Mouse (Mus musculus): ENCODE data around the gene Parvb. TPM values are rescaled to one million over a fixed set of nuclear protein-coding genes. Genes with fewer than 3 reads are reported as not detected.

Gene Parvb
- 1.8 and 2.1 TPM in 2 replicates for polyA plus RNA-seq (2021; fragmentation: Nextera tagmentation)
- long read RNA-seq, experiment 1, partial matches to known transcripts = 0 of 4 reads
- long read RNA-seq, experiment 1, other reads (novel, unspliced or antisense) = 4 of 4 reads
- long read RNA-seq, experiment 2, partial matches to known transcripts = 1 of 7 reads
- long read RNA-seq, experiment 2, other reads (novel, unspliced or antisense) = 6 of 7 reads

GRCm38 (mm10) chr15:84231721-84232561, at the start of gene Parvb:
Gene Parvb, plus strand, starts transcription at chr15:84232043.

DNA sequence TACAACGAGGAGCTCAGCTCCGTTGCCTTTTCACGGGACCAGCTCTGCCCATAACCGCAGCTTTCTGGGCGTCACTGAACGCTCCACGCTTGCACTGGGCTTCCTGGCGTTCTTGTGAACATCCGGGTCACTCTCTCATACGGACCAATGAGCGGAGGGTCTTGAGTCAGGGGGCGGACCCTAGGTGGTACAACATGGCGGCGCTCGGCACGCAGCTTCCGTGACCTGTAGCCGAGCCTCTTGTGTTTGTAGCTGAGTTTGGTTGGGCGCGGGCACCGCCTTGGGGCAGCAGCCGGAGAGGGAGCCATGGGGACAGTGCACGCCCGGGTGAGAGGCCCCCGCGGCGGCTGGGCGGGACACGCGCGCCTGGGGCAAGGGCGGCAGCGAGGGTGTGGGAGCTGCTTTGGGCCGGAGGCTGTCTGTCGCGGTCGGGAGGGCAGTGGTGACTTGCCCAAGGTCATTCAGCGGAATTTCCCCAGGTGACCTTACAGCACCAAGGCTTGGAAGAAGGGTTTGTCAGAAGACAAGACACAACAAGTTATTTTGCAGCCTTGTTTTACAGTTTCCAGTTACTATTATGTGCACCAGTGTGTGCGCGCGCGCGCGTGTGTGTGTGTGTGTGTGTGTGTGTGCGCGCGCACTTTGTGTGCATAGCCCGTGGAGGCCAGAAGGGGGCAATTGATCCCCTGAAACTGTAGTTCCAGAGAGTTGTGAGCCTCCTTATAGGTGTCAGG, 39.6 kb upstream of the Parvb start, which contains the start of gene Samm50:
Gene Samm50 (plus strand): TSS at position 184 of the 734 bp plus-strand sequence.

GRCm38 (mm10) chr15:84323966-84324869, 92.4 kb downstream of the Parvb start, which contains the start of gene Parvg:
Gene Parvg, plus strand, starts transcription at chr15:84324026.

Other genes with a start within 250 kb of the Parvb start
- gene Efcab6, start 166.7 kb upstream of the Parvb start, polyA plus RNA-seq (2021; fragmentation: Nextera tagmentation) = 2.6 and 3.5 TPM in 2 replicates
- 307 and 316 TPM in 2 replicates for gene Sult4a1, start 126.3 kb upstream of the Parvb start, polyA plus RNA-seq (2021; fragmentation: Nextera tagmentation)
- not detected in 2 replicates for gene Pnpla5, start 108.9 kb upstream of the Parvb start, polyA plus RNA-seq (2021; fragmentation: Nextera tagmentation)
- gene Pnpla3, start 64.2 kb upstream of the Parvb start, polyA plus RNA-seq (2021; fragmentation: Nextera tagmentation) = 0.97 and 1.8 TPM in 2 replicates
- 42.2 and 45.9 TPM in 2 replicates for gene Samm50, start 39.8 kb upstream of the Parvb start, polyA plus RNA-seq (2021; fragmentation: Nextera tagmentation)
- gene Parvg, start 92.0 kb downstream of the Parvb start, polyA plus RNA-seq (2021; fragmentation: Nextera tagmentation) = 8.2 and 8.8 TPM in 2 replicates
- 9.7 and 13.0 TPM in 2 replicates for gene Shisal1, start 215.1 kb downstream of the Parvb start, polyA plus RNA-seq (2021; fragmentation: Nextera tagmentation)

All from layer of hippocampus, adult 6 months (tissue).